In the genomic region with DNA sequence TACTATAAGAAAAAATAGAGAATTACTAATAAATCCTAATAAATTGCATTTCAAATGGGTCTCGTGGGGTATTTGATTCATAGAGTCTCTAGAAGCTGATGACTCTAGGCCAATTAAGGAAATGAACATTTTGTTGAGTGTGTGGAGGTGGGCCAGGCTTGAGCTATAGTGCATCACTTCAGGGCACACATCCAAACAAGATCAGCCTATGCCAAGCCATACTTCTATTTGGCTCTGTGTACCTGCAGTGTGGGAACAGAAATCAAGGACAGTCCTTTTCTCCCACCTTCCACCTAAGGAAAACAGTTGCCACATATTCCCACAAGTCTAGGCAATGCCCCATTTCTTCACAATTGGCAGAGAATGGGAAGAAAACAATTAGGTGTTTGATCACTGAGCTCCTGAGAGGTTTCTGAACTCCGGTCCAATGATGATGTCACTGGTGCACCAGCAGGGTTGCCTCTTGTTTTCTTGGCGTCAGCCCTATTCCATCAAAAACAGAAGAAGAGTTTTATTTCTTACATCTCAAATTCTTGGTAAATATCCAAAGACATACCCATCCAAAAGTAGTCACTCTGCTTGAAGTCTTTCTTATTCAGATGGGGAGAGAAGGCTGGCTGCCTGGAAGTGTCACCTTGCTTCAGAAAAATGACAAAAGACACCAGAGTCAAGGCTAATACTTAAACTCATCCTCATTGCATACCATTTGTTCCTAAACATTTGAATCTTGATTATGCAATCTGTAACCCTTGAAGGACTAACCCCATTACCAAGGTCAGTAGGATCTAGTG, we compare ENCODE assay signal across 17 mouse cellular contexts.
DNase-seq lines count a peak whose midpoint lies in the region; ATAC-seq lines count a peak whose summit lies in the region.
"Had no signal": no experiment of that assay in that cellular context is flagged by ENCODE, and none has a peak within 500 bp of the region (broad histone marks: within the 10 kb centered on the region; RNA-seq: fewer than 3 reads in every experiment).

No protein-coding gene starts in this region.

- H3K36me3 ChIP-seq in forebrain, embryonic 15.5 days, result no peaks in the 10 kb centered on the region
- no peaks in the 10 kb centered on the region for H3K36me3 ChIP-seq in forebrain, embryonic 12.5 days (replicated peaks)
- H3K36me3 ChIP-seq: embryonic facial prominence, embryonic 13.5 days; G1E; heart, embryonic 13.5 days; limb, embryonic 13.5 days had no signal

- H3K4me1 ChIP-seq in forebrain, embryonic 15.5 days, result peaks cover 6% of the 10 kb centered on the region; the same call in 1 of the 2 replicates
- no peaks in the 10 kb centered on the region for H3K4me1 ChIP-seq in forebrain, embryonic 12.5 days
- H3K4me1 ChIP-seq: heart, embryonic 13.5 days had no signal

- H3K27me3 ChIP-seq in forebrain, embryonic 15.5 days, result no peaks in the 10 kb centered on the region
- no peaks in the 10 kb centered on the region for H3K27me3 ChIP-seq in forebrain, embryonic 12.5 days
- H3K27me3 ChIP-seq: embryonic facial prominence, embryonic 13.5 days; heart, embryonic 13.5 days; limb, embryonic 13.5 days had no signal

- no peak overlapping the region for H3K9ac ChIP-seq in forebrain, embryonic 15.5 days (replicated peaks)
- H3K9ac ChIP-seq in forebrain, embryonic 12.5 days, result no peak overlapping the region
- H3K9ac ChIP-seq: embryonic facial prominence, embryonic 13.5 days; heart, embryonic 13.5 days; limb, embryonic 13.5 days; liver, postnatal 0 days had no signal

- DNase-seq in R1 (ENCODE audit: low read depth, low spot score), result peak; percentile 65
- peak; percentile 12 for DNase-seq in cerebellum, adult 11-12 months
- peak; percentile 24 to 58 for DNase-seq in cerebellum, postnatal 36 days
- no peak for DNase-seq in spleen, postnatal 36 days (ENCODE audit: low spot score in 2 of 2)
- no peak for DNase-seq in kidney, adult 9 months
- DNase-seq: gastrocnemius, postnatal 36 days; heart, postnatal 4 days; liver, postnatal 0 days; midbrain, embryonic 14.5 days; right cerebral cortex, postnatal 25 days had no signal

- H3K27ac ChIP-seq in forebrain, embryonic 15.5 days (replicated peaks), result no peak overlapping the region
- H3K27ac ChIP-seq in forebrain, embryonic 12.5 days, result no peak overlapping the region
- H3K27ac ChIP-seq: embryonic facial prominence, embryonic 13.5 days; heart, embryonic 13.5 days; left cerebral cortex, adult 2 months; limb, embryonic 13.5 days had no signal

- WGBS in forebrain, embryonic 15.5 days, result 41% methylated on average over 3 of the region's 3 CpGs
- 74% methylated on average over 3 of the region's 3 CpGs for WGBS in forebrain, embryonic 12.5 days

- no peak overlapping the region for H3K4me3 ChIP-seq in forebrain, embryonic 15.5 days
- no peak overlapping the region for H3K4me3 ChIP-seq in forebrain, embryonic 12.5 days (replicated peaks)
- H3K4me3 ChIP-seq: embryonic facial prominence, embryonic 13.5 days; heart, embryonic 13.5 days; left cerebral cortex, adult 2 months; limb, embryonic 13.5 days had no signal

- no peak overlapping the region for H3K4me2 ChIP-seq in forebrain, embryonic 15.5 days (replicated peaks)
- H3K4me2 ChIP-seq in forebrain, embryonic 12.5 days, result no peak overlapping the region
- H3K4me2 ChIP-seq: embryonic facial prominence, embryonic 13.5 days; heart, embryonic 13.5 days; limb, embryonic 13.5 days had no signal

- ATAC-seq in forebrain, embryonic 15.5 days (replicated peaks), result peak; percentile 75; the same call in 1 of the 2 replicates
- ATAC-seq in forebrain, embryonic 12.5 days (ENCODE audit: low FRiP score), result no peak
- ATAC-seq: liver, postnatal 0 days had no signal

- H3K9me3 ChIP-seq in forebrain, embryonic 15.5 days, result no peaks in the 10 kb centered on the region
- no peaks in the 10 kb centered on the region for H3K9me3 ChIP-seq in forebrain, embryonic 12.5 days
- H3K9me3 ChIP-seq: embryonic facial prominence, embryonic 13.5 days; G1E; heart, embryonic 13.5 days; limb, embryonic 13.5 days had no signal

Comparison
In these comparisons a context has a peak if more than half of its experiments do, and no peak if none do; other contexts are left out.
1. DNase-seq: peak in R1 (single experiment), cerebellum, adult 11-12 months (single experiment) and cerebellum, postnatal 36 days (2 of 2); none in spleen, postnatal 36 days (0 of 2) and kidney, adult 9 months (single experiment).